Mouse (Mus musculus) embryonic facial prominence, embryonic 14.5 days (tissue): ENCODE results near the gene Spata31d1a. TPM values are rescaled to one million over a fixed set of nuclear protein-coding genes. Genes with fewer than 3 reads are reported as not detected.

Source experiments
- ATAC-seq: fragments of 200-750 bp; cut with Nextera tagmentation; 2 replicates; pipeline ENCODE4 v1.8.0; 2017; ENCODE audit warnings: low read depth, moderate number of reproducible peaks, moderate TSS enrichment
- DNase-seq: peaks from one replicate; pipeline ENCODE4 v3.0.0-alpha.2; 2015; ENCODE audit warnings: low spot score
- H3K27ac ChIP-seq: fragments of 300-500 bp; sonication (generic); replicated peaks from 2 replicates; pipeline ENCODE4 v1.5.1; 2014; ENCODE audit warnings: low read depth, mild to moderate bottlenecking, low read length, moderate library complexity
- H3K27me3 ChIP-seq: fragments of 300-500 bp; sonication (generic); replicated peaks from 2 replicates; pipeline ENCODE4 v1.6.1; 2014; ENCODE audit warnings: low read length; ENCODE audit not compliant: control insufficient read depth, insufficient read depth
- H3K36me3 ChIP-seq: fragments of 300-500 bp; sonication (generic); 2 replicates; pipeline ENCODE4 v1.6.1; 2014; ENCODE audit warnings: low read length, mixed read lengths; ENCODE audit not compliant: control insufficient read depth, insufficient read depth
- H3K4me1 ChIP-seq: fragments of 300-500 bp; sonication (generic); 2 replicates; pipeline ENCODE4 v1.6.1; 2014; ENCODE audit warnings: antibody characterized with exemption, low read length; ENCODE audit not compliant: control insufficient read depth, insufficient read depth
- H3K4me2 ChIP-seq: fragments of 300-500 bp; sonication (generic); 2 replicates; pipeline ENCODE4 v1.6.1; 2014; ENCODE audit warnings: low read depth, mild to moderate bottlenecking, low read length, moderate library complexity, mixed read lengths
- H3K4me3 ChIP-seq: fragments of 300-500 bp; sonication (generic); 2 replicates; pipeline ENCODE4 v1.5.1; 2014; ENCODE audit warnings: low read depth, mild to moderate bottlenecking, low read length
- H3K9ac ChIP-seq: fragments of 300-500 bp; sonication (generic); 2 replicates; pipeline ENCODE4 v1.6.1; 2014; ENCODE audit warnings: low read depth, mild to moderate bottlenecking, low read length, moderate library complexity, mixed read lengths
- H3K9me3 ChIP-seq: fragments of 300-500 bp; sonication (generic); 2 replicates; pipeline ENCODE4 v1.6.1; 2016; ENCODE audit warnings: low read length; ENCODE audit not compliant: control insufficient read depth
- WGBS: fragments of 180-500 bp; shearing (Covaris S2); extraction: QIAGEN DNeasy Blood & Tissue Kit; methylation state at CpG from one replicate; pipeline ENCODE4 v1.1.7; 2014; 5-methylcytosine and 5-hydroxymethylcytosine counted together
- polyA plus RNA-seq: library from polyadenylated mRNA; unstranded; fragments of >200 nt; fragmentation: Nextera tagmentation; extraction: Ambion mirVana; gene quantifications from 2 replicates; pipeline ENCODE4 v1.2.1, GENCODE M21; 2014

Gene Spata31d1a
- polyA plus RNA-seq, 1 experiment from 2014 or later, result 0.22 TPM

- Histone ChIP-seq H3K9ac (no peak overlapping the region), H3K27ac (no peak overlapping the region), H3K27me3 (no peaks in the 10 kb centered on the region), H3K4me1 (peaks cover 5% of the 10 kb centered on the region), H3K36me3 (no peaks in the 10 kb centered on the region), H3K4me2 (no peak overlapping the region), H3K4me3 (no peak overlapping the region), H3K9me3 (no peaks in the 10 kb centered on the region)
- ATAC-seq (no peak), DNase-seq (no peak)
- 50% methylated on average over 4 of the region's 4 CpGs for WGBS
These were observed 30.8 kb downstream of the Spata31d1a start for GRCm38 (mm10) chr13:59679306-59679705.

- Histone ChIP-seq H3K4me3 (no peak overlapping the region), H3K9ac (no peak overlapping the region), H3K27me3 (no peaks in the 10 kb centered on the region), H3K9me3 (no peaks in the 10 kb centered on the region), H3K36me3 (no peaks in the 10 kb centered on the region), H3K4me1 (peaks cover 16% of the 10 kb centered on the region), H3K27ac (no peak overlapping the region), H3K4me2 (no peak overlapping the region; the same call in 1 of the 2 replicates)
- no peak for DNase-seq
- no peak for ATAC-seq
- 70% methylated on average over 12 of the region's 12 CpGs for WGBS
These were observed 33.6 kb downstream of the Spata31d1a start for GRCm38 (mm10) chr13:59676316-59677229.

GRCm38 (mm10) chr13:59675151-59676011 is 34.7 kb downstream of the Spata31d1a start, which contains the start of gene Golm1:
Golm1 (minus strand) TSS chr13:59675811.
- no peaks in the 10 kb centered on the region for H3K9me3 ChIP-seq
- peak within 1 kb of the TSS; percentile 81 for H3K9ac ChIP-seq
- DNase-seq (peak; percentile 77), ATAC-seq (peak; percentile 88)
- WGBS, result under 1% methylated on average over 28 of the region's 61 CpGs
- H3K4me3 ChIP-seq, result peak within 1 kb of the TSS; percentile 78
- H3K4me2 ChIP-seq, result peak within 1 kb of the TSS; percentile 81
- peak within 1 kb of the TSS; percentile 67 for H3K27ac ChIP-seq
- H3K36me3 ChIP-seq, result no peaks in the 10 kb centered on the region
- H3K4me1 ChIP-seq, result peaks cover 16% of the 10 kb centered on the region
- no peaks in the 10 kb centered on the region for H3K27me3 ChIP-seq

- Histone ChIP-seq H3K4me1 (peaks cover 16% of the 10 kb centered on the region), H3K4me3 (peak overlapping the region; percentile 78), H3K27ac (peak overlapping the region; percentile 67), H3K4me2 (peak overlapping the region; percentile 81), H3K9me3 (no peaks in the 10 kb centered on the region), H3K9ac (peak overlapping the region; percentile 81), H3K27me3 (no peaks in the 10 kb centered on the region), H3K36me3 (no peaks in the 10 kb centered on the region)
- WGBS, result 1% methylated on average over 13 of the region's 13 CpGs
- ATAC-seq, result no peak
- DNase-seq, result peak; percentile 33
These were observed 35.4 kb downstream of the Spata31d1a start for GRCm38 (mm10) chr13:59674761-59675150.

- H3K9me3 ChIP-seq, result no peaks in the 10 kb centered on the region
- peak; percentile 33 for DNase-seq
- WGBS, result 5% methylated on average over 3 of the region's 3 CpGs
- peaks cover 16% of the 10 kb centered on the region for H3K4me1 ChIP-seq
- peak overlapping the region; percentile 81 for H3K4me2 ChIP-seq
- H3K27me3 ChIP-seq, result no peaks in the 10 kb centered on the region
- H3K4me3 ChIP-seq, result peak overlapping the region; percentile 78
- no peaks in the 10 kb centered on the region for H3K36me3 ChIP-seq
- H3K27ac ChIP-seq, result peak overlapping the region; percentile 67; the same call in 1 of the 2 replicates
- H3K9ac ChIP-seq, result no peak overlapping the region; the same call in 1 of the 2 replicates
- ATAC-seq, result no peak
These were observed 35.9 kb downstream of the Spata31d1a start for GRCm38 (mm10) chr13:59674215-59674614.

GRCm38 (mm10) chr13:59673597-59673996 is 36.5 kb downstream of the Spata31d1a start:
- H3K27ac ChIP-seq, result no peak overlapping the region
- DNase-seq, result no peak
- no peaks in the 10 kb centered on the region for H3K36me3 ChIP-seq
- H3K9me3 ChIP-seq, result no peaks in the 10 kb centered on the region
- ATAC-seq, result no peak
- peaks cover 16% of the 10 kb centered on the region for H3K4me1 ChIP-seq
- no peak overlapping the region for H3K9ac ChIP-seq
- H3K27me3 ChIP-seq, result no peaks in the 10 kb centered on the region
- 44% methylated on average over 7 of the region's 7 CpGs for WGBS
- peak overlapping the region; percentile 81; the same call in 1 of the 2 replicates for H3K4me2 ChIP-seq
- no peak overlapping the region for H3K4me3 ChIP-seq

- Histone ChIP-seq H3K27me3 (no peaks in the 10 kb centered on the region), H3K27ac (no peak overlapping the region), H3K4me1 (peaks cover 16% of the 10 kb centered on the region), H3K9ac (no peak overlapping the region), H3K4me3 (no peak overlapping the region), H3K36me3 (no peaks in the 10 kb centered on the region), H3K9me3 (no peaks in the 10 kb centered on the region), H3K4me2 (no peak overlapping the region)
- ATAC-seq, result no peak
- DNase-seq, result no peak
- WGBS, result 56% methylated on average over 6 of the region's 6 CpGs
These were observed 37.9 kb downstream of the Spata31d1a start for GRCm38 (mm10) chr13:59672248-59672647.

- DNase-seq, result no peak
- H3K4me3 ChIP-seq, result no peak overlapping the region
- H3K9ac ChIP-seq, result no peak overlapping the region
- no peaks in the 10 kb centered on the region for H3K27me3 ChIP-seq
- H3K4me2 ChIP-seq, result no peak overlapping the region
- no peaks in the 10 kb centered on the region for H3K9me3 ChIP-seq
- no peak overlapping the region for H3K27ac ChIP-seq
- WGBS, result 67% methylated on average over 2 of the region's 2 CpGs
- H3K4me1 ChIP-seq, result peaks cover 16% of the 10 kb centered on the region
- no peaks in the 10 kb centered on the region for H3K36me3 ChIP-seq
- ATAC-seq, result no peak
These were observed 38.6 kb downstream of the Spata31d1a start for GRCm38 (mm10) chr13:59671521-59671920.
